Mouse (Mus musculus) megakaryocyte, embryonic 14.5 days (primary cell): Measurements from ENCODE around the gene Fgf2.

Source experiments
- FLI1 ChIP-seq: IDR thresholded peaks from 2 replicates; pipeline ENCODE4 v1.6.1; 2012; ENCODE audit warnings: low read length, inconsistent platforms, mixed read lengths
- GATA1 ChIP-seq: IDR thresholded peaks from 3 replicates; pipeline ENCODE4 v1.6.1; 2012; ENCODE audit warnings: mixed read lengths, low read length, inconsistent platforms, borderline replicate concordance

- TF ChIP-seq GATA1 (no peak), FLI1 (no peak)
Measured at GRCm38 (mm10) chr3:37401729-37402610, 53.8 kb downstream of the Fgf2 start.
